Mouse (Mus musculus) embryo, embryonic 11 days (tissue): ENCODE data around the gene Polrmt.

Experiments
- DNase-seq: peaks from one replicate; pipeline ENCODE4 v3.0.0-alpha.2; 2015

The Polrmt gene

DNA sequence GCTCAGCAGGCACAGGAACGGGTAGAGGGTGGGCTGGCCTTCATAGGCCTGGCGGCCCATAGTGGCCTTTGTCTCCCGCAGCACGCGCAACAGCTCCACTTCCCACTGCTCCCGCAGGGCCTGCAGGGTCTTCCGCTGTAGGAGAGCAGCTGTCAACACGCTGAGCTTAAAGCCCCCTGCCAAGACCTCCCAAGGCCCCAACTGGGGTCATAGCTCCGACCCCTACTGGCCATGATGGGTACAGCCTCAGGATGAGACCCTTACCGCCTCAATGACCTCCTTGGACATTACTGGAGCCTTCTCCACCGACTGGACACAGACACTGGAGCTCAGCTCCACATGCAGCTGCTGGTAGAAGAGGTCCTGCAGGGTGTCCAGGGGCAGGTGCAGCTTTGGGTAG, 5.5 kb downstream of the Polrmt start:
- no peak for DNase-seq

DNA sequence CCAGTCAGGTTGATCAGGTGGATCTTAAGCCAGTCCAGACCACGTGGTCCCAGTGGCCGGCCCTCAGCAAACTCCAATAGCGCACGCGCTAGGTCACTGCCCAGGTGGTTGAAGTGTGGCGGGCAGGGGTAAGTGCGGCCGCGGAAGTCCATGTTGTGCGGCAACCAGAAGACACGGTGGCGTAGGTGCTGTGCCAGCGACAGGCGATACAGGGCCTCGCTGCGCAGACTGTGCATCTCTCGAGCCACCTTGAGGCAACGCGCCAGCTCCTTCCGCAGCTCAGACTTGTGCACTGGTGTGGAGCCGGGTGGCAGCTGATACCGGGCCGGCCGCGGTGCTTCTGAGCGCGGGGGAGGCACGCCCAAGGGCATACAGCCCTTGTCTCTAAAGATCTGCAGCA, 7.1 kb downstream of the Polrmt start:
- no peak for DNase-seq

DNA sequence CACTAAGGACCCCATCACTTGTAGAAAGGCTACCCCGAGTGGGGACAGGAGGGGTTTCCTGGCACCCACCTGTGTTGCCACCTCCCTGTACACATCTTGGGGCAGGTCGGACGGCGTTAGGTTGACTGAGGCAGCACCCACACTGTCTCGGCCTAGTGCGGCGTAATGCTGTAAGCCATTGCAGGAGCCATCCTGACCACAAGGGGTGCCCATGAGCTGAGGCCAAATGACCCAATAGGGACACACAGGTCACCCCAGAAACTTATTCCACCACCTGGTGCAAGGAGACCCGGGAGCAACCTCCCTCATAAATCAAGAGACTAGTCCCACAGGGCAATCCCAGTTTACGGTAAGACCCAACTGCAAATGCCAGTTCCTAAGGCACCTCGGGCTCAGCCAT, 8.1 kb downstream of the Polrmt start:
- DNase-seq = no peak

DNA sequence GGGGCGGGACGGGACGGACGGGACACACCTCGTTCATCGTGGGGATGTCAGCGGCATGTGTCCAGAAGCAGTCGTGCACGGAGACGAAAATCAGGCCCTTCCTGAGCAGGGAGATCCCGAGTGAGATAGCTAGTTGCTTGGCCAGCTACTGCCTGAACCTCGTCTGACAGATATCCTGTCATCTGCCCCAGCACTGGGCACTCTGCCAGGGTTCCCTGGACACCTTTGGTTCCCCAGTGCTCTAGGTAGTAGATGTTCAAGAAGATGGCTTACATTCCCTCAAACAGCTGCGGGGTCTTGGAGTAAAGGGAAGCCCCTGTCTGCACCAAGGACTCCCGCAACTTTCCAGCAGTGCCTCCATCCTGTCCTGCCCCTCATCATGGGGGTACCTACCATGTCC, 9.7 kb downstream of the Polrmt start:
- DNase-seq = no peak

DNA sequence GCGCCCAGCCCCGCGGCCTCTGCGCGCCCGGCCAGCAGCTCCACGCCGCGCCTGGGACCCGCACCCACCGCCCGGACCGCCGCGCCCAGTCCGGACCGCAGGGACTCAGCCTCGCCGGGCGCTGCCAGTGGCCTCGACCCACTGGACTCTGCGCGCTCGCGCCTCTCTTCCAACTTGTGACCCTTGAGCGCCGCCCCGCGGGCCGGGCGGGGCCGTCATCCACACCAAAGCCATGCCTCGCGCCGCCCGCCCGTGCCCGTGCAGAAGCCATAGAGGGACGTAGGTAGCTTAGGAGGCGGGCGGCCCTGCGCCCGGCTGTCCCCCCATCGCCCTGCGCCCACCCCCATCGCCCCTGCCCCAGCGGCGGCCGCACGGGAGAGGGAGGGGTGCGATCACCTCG, 11.0 kb downstream of the Polrmt start:
- peak; percentile 43 for DNase-seq

DNA sequence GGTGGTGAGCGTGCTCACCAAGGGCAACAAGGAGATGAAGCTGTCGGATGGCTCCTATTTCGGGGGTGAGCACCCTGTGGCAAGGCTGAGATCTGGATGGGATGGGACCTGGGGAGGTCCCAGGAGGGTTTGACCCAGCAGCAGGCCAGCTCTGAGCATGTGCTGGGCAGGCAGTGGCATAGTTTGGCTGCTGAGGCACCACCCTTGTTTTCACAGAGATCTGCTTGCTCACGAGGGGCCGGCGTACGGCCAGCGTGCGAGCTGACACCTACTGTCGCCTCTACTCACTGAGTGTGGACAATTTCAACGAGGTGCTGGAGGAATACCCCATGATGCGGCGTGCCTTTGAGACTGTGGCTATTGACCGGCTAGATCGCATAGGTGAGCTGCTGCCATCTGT, 12.5 kb downstream of the Polrmt start:
- DNase-seq = no peak

DNA sequence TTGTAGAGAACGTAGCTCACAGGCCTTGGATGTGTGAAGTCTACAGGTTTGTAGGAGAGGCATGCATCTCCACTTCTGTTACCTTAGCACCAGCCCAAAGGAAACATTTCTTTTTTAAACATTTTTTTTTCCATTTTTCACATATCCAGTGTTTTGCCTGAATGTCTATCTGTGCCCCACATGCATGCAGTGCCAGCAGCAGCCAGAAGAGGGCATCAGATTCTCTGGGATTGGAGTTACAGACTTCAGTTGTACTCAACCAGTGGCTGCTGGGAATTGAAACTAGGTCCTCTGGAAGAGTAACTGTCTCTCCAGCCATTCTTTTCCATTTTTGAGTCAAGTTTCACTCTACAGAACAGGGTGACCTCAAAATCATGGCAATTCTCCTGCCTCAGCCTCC, 13.9 kb downstream of the Polrmt start:
- DNase-seq = no peak

DNA sequence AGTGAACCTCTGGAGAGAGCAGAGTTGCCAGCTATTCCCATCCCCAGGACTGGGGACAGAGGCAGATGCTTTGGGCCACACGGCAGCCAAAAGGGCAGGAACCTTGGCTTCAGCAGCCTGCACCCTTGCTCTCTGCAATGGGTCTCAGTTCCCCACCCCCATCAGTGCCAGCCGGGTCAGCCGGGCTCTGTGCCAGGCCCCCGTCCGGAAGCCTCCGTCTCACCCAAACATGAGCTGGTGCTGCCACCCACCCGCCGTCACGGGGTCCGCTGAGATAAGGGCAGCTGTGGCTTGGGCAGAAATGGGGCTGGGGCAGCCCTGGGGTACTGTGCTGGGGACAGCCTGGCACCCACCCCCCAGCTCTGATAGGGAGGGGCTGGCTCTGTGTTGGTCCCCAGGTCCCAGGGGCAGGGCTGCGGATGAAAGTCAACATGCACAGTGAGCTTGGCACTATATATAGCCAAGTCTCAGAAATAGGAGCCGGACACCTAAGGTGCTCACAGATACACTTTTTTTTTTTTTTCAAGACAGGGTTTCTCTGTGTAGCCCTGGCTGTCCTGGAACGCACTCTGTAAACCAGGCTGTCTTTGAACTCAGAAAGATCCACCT, 16.9 kb downstream of the Polrmt start:
- DNase-seq = no peak

DNA sequence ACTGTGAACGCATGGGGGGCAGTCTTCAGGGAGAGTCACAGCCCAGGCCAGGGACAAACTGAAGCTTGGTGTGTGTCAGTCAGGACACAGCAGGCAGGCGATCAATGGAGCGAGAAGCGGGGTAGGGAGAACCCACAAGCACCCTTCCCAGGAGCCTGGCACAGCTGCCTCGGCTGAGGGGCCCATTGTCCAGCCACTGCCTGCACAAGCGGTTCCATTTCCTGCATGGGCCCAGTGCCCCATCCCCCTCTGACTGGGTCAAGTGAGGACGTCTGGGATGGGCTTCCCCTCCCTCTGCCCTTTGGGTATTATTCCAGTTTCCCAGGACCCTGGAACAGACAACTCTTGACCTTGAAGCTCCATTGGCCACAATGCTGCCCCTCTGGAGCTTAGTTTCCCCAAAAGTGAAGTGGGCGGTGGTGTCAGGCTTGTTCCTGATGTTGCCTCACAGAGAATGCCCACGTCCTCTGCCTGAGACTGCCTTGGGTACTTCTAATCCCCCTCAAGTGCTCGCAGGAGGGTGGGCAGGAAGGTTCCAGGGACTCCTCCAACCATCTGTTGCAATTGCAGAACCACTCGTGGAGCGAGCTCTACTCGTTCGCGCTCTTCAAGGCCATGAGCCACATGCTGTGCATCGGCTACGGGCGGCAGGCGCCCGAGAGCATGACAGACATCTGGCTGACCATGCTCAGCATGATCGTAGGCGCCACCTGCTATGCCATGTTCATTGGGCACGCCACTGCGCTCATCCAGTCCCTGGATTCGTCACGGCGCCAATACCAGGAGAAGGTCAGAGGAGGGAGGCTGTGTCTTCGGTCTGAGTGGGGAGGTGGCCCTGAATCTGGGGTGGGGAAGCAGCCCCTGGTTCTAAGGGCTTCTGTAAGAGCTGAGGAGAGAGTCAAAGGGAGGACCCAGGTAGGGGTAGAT, 17.8 kb downstream of the Polrmt start:
- DNase-seq = no peak

DNA sequence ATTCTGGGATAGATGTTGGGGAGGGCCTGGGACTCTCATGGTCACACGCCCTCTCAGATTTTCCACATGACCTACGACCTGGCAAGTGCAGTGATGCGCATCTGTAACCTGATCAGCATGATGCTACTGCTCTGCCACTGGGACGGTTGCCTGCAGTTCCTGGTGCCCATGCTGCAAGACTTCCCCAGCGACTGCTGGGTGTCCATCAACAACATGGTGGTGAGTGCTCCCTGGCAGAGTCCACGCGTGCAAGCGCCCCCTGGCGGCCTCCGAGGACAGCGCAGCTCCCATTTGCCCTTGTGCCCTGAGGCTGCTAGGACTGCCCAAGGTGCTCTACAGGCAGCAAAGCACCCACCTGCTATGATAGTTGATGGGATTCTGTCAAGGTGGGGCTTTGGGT, 20.3 kb downstream of the Polrmt start:
- DNase-seq = peak; percentile 41

DNA sequence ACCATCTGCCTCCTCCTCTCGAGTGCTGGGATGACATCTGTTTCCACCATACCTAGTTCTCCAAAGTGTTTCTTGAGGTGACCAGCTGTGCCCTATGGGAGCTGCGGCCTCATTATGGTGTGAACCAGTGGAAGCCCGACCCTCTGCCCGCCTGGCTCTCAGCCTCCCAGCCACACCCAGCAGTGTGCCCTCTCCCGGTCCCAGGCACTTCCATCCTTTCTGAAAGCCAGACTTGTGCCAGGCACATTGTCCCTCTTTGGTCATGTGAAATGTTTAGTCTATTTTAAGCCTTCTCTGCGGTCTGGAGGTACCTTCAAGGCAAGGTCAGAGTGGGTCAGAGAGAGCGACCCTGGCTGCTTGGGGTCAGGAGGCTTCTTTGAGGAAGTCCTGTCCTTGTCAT, 22.7 kb downstream of the Polrmt start:
- DNase-seq = no peak

DNA sequence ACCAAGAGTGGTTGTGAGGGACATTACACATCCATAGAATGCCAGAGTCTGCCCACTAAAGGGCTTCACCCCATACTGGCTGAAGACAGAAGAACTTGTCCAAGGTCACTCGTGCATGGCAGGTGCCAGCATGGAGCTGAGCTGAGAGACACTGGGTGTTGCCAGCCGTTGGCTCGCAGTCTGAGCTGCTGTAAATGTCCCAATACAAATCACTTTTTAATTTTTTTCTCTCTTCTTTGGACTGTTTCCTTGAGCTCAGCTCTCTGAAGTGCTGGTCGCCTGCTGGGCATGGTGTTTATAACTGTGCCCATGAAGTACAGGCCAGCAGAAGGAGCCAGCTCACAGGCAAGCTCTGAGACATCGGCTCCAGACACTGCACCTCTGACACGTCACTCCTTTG, 23.3 kb downstream of the Polrmt start:
- DNase-seq = no peak

DNA sequence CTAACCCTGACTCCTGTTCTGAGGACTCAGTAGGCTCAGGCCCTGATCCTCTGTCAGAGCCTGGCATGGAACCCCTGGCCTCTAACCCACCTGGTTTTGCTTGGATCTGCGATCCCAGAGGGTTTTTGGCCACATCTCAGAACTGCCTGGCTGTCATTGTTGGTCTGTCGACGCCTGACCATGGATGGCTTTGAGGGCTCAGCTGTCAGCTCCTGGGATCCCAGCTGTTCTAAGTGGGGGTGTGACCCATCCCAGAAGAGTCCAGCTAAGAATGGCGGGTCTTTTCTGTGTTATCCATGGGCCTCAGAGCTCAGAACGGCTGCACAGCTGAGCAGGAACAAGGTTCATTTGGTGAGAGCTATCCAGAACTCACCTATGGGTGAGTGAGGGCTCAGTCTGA, 25.3 kb downstream of the Polrmt start:
- DNase-seq = no peak

DNA sequence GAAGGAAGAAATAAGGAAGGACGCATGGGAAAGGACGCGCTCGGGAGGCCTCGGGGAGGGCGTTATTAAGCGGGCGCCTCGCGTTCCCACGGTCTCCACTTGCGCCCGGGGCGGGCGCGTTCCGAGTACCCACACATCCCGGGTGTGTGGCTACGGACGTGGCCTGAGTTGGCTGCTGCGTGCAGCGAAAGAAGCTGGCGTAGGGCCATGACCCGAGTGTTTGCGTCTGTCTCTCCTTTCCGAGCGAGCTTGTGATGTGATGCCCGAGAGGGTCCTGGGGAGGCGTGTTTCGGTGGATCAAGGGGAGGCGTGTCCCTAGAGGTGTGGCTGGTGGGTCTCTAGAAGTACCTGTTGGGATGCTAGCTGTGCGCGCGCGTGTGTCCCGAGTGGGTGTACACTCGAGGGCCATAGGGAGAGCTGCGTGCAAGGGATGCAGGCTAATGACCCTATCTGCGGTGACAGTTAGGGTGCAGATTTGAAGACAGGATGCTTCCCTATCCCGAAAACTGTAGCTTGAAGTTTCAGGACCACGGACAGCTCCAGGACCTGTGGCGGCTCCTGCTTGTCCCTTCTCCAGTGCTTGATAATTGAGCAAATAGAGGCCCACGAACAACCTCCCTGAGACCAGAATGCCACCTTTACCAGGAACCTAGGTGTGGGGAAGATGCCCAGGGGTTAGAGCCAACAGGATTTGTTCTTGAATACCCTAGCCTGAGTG, 28.6 kb downstream of the Polrmt start:
- peak; percentile 86 for DNase-seq

DNA sequence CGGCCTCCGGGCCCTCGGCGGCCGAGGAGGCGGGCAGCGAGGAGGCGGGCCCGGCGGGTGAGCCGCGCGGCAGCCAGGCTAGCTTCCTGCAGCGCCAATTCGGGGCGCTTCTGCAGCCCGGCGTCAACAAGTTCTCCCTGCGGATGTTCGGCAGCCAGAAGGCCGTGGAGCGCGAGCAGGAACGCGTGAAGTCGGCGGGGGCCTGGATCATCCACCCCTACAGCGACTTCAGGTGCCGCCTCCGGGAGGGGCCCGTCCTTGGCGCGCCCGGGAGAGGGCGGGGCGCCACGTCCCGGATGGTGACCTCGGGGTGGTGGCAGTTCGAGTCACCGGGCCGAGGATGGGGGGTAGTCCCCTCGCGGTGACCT, 29.4 kb downstream of the Polrmt start:
- peak; percentile 40 for DNase-seq

DNA sequence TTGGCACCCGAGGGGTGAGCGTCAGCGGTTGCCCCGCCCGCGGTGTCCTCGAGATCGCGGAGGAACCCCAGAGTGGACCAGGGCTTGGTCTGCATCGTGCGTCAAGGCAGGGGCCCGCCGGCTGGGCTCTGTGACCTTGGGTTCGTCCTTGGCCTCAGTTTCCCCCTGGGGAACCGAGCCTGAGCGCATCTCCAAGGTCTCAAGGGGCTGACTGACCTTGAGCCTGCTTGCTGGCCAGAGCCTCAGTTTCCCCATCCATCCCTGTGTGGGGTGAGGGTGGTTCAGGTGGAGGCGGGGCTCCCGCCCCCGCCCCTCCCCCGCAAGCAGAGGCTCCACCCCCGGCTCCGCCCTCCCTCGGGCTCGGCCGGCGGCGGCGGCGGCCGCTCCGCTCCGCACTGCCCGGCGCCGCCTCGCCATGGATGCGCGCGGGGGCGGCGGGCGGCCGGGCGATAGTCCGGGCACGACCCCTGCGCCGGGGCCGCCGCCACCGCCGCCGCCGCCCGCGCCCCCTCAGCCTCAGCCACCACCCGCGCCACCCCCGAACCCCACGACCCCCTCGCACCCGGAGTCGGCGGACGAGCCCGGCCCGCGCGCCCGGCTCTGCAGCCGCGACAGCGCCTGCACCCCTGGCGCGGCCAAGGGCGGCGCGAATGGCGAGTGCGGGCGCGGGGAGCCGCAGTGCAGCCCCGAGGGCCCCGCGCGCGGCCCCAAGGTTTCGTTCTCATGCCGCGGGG, 30.0 kb downstream of the Polrmt start, which contains the start of gene Hcn2:
Gene Hcn2, plus strand, starts transcription at position 381 of the 734 bp plus-strand sequence.
- DNase-seq = peak; percentile 55

DNA sequence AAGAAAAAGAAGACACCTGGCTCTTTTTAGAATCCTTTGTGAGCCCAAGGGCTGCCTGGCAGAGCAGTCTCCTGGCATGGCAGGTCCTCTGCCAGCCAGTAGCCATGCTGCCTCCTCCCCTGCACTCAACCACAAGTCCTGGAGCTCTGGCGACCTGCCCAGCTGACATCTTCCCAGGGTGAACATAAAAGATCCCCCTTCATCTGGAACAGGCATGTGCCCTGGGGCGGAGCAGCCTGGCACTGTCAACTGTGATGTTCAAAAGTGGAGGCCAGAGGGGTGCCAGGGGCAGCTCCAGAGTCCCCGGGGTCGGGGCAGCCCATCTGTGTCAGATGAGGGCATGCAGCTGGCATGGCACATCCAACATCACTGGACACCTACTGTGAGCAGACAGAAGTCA, 31.4 kb downstream of the Polrmt start:
- DNase-seq = no peak

DNA sequence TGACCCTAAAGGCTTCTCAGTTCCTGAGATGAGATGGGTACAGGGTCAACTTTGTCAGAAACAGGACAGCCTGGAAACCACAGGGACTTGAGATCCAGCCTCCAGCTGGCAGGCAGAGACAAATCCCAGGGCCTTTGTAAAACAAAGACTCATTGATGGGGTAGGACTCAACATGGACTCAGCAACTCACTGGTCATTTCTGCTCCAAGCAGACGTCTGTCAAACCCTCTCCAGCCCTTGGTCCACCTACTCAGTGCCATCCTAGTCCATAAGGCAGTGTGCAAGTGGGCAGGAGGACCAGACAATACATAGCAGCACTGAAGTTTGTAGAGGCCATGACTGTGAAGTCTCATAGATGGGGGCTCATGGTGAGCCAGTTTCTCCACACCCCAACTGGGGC, 33.2 kb downstream of the Polrmt start:
- DNase-seq = no peak

DNA sequence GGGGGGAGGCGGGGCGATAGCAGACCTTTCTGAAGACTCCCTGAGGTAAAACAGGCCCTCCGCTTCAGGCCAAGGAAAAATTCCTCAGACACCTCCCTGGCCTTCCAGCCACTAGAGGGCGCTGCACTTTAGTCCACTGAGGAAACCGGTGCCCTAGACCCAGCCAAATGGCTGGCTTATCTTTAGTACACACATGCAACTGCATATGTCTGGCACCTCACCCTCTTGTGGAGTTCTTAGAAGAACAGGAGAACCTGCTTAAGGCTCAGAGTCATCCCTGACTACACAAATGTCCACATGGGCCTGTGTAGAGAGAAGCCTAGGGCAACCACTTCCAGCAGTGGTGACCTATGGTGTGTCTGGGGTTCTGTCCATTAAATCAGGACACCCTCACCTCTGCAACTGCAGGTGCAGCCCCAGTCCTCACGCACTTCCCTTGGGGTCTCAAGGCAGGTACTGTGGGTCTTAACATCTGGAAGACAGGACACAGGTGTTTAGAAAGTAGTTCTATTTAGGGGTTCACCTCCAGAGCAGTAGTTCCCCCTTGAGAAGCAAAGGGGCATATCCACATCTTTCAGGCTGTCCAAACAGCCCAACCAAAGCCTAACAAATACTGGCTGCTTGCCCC, 33.8 kb downstream of the Polrmt start:
- DNase-seq = peak; percentile 86

DNA sequence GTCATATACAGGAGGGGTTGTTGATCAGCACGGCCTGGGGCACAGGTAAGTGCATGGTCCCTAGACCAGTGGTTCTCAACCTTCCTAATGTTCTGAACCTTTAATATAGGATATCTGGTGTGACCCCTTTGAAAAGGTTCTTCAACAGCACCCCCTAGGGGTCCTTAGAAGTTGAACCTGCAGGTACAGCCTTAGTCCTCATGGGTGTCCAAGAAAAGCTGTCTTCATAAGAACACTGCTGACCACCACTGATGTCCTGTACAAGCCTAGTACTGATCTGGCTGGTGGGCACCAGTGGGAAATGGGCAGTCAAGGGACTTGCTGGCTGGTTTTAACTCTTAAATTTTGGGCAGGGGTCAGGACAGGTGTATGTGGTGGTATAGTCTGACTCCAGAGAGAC, 34.4 kb downstream of the Polrmt start:
- DNase-seq = peak; percentile 54

DNA sequence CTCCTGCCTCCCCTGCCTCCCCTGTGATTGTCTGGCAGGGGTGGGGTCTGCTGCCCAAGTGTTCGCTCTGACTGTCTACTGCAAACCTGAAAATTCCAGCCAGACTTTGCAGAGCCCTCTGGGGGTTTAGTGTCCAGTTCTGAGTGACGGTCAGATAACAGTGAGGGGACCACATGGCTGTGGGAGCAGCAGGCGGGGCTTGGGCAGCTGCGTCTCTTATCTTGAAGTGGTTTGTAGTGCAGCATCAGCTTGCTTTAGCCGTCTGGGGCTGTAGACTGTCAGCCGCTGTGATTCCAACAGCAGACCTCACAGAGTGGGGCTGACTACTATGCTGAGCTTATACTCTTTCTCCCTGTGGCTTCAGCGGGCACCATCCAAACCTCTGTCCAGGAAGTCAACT, 37.1 kb downstream of the Polrmt start:
- DNase-seq = no peak

DNA sequence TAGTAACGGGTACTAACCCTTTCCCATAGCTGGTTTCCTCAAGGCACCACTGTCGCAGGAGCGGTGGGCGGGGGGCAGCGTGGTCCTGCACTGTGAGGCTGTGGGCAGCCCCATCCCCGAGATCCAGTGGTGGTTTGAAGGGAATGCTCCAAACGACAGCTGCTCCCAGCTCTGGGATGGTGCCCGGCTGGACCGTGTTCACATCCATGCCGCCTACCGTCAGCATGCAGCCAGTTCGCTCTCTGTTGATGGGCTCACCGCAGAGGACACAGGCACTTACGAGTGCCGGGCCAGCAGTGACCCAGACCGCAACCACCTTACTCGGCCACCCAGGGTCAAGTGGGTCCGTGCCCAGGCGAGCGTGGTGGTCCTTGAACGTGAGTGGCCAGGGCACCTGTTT, 37.7 kb downstream of the Polrmt start:
- no peak for DNase-seq

DNA sequence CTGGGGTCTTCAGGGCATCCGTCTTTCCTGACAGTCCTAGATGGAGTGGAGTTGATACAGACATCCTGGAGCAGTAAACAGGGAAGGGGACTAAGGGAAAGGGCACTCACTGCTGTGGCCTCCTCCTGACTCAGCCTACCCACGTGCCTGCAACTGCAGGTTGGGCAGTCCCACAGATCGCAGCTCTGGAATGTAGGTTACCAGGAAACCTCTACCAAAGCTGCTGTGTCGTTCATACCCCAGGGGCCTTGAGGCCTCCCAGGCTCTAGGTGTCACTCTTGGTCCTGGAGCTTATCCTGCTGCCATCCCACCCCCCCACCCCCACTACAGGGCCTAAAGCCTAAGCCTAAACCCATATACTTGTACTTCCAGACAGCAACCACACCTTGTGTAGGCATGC, 38.6 kb downstream of the Polrmt start:
- no peak for DNase-seq
